Mouse (Mus musculus) liver, embryonic 14.5 days (tissue): Measurements from ENCODE around the gene Jade2.

Experiments used
- CTCF ChIP-seq: IDR thresholded peaks from 2 replicates; pipeline ENCODE4 v1.5.1; 2016; ENCODE audit warnings: antibody characterized with exemption, low read depth, control low read depth
- EP300 ChIP-seq: IDR thresholded peaks from 2 replicates; pipeline ENCODE4 v1.6.1; 2016; ENCODE audit warnings: antibody characterized with exemption, low read depth

DNA sequence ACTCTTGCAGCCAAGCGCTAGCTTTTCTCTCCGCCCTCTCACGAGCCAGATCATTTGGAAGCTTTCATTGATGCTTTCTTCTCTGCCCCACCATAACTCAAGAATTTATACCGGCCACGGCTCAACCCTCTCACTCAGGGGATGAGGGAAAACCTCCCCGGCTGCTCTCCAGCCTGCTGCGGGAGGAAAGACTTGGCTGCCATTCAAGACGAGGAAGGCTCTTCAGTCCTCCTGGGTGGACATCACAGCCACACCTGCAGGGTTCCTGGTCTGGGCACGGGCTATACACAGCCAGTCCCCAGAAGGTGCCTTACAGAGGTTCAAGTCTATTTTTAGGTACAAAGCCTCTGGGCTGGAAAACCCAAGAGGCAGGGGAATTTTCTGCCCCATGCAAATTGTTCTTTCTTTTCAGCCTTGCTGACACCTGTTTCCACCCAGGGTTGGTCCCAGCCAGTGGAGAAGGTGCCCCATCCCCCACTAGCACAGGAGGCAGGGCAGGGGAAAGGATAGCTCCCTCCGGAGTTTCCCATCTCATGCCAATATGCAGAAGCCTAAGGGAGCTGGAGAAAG lies 12.8 kb downstream of the Jade2 start:
- TF ChIP-seq CTCF = no peak
- TF ChIP-seq EP300 = no peak
